Mouse (Mus musculus): ENCODE data around the gene Abr. TPM values are rescaled to one million over a fixed set of nuclear protein-coding genes. Genes with fewer than 3 reads are reported as not detected.

The Abr gene
- total and polyA plus RNA-seq, 3 experiments: 3.8 to 8.8 TPM; not detected in 1

GRCm38 (mm10) chr11:76571613-76571929, 50.5 kb downstream of the Abr start:
- no peak for DNase-seq (ENCODE audit: low read depth, low spot score)
- TF ChIP-seq HCFC1 (IDR thresholded peaks at IDR 0.05; ENCODE audit: low read depth, low read length) (no peak), ZNF384 (IDR thresholded peaks at IDR 0.05; ENCODE audit: low read depth, low read length) (no peak), JUND (IDR thresholded peaks at IDR 0.05; ENCODE audit: low read depth, low read length) (no peak), EP300 (IDR thresholded peaks at IDR 0.05; ENCODE audit: low read depth in 1 of 2, low read length in 2 of 2) (no peak), POLR2AphosphoS5 (IDR thresholded peaks at IDR 0.05; ENCODE audit: borderline replicate concordance, low read depth, low read length) (no peak), CHD2 (IDR thresholded peaks at IDR 0.05; ENCODE audit: low read length) (no peak), TCF12 (IDR thresholded peaks at IDR 0.05; ENCODE audit: low read depth, low read length) (no peak), TBP (IDR thresholded peaks at IDR 0.05; ENCODE audit: low read depth, low read length) (no peak), SMC3 (IDR thresholded peaks at IDR 0.05; ENCODE audit: low read depth, low read length) (no peak), USF1 (IDR thresholded peaks at IDR 0.05; ENCODE audit: low read depth, low read length) (no peak), RCOR1 (IDR thresholded peaks at IDR 0.05; ENCODE audit: low read depth, low read length) (no peak), ZC3H11A (IDR thresholded peaks at IDR 0.05; ENCODE audit: low read depth, low read length) (no peak), CTCF (IDR thresholded peaks at IDR 0.05 in 2 of 3, conservative IDR thresholded peaks at IDR 0.05 in 1 of 3; ENCODE audit: control insufficient read depth in 1 of 3, insufficient read depth in 1 of 3, low read depth in 2 of 3, low read length in 3 of 3, poor library complexity in 1 of 3, severe bottlenecking in 1 of 3) (no peak), SIN3A (IDR thresholded peaks at IDR 0.05; ENCODE audit: low read length) (no peak), ETS1 (IDR thresholded peaks at IDR 0.05; ENCODE audit: low read depth, low read length) (no peak), NRF1 (IDR thresholded peaks at IDR 0.05; ENCODE audit: insufficient read depth, low read depth, low read length, poor library complexity, severe bottlenecking) (no peak), ZMIZ1 (IDR thresholded peaks at IDR 0.05; ENCODE audit: low read depth, low read length) (no peak), CHD1 (IDR thresholded peaks at IDR 0.05; ENCODE audit: low read depth, low read length) (no peak)
- Histone ChIP-seq H3K27me3 (ENCODE audit: control insufficient read depth in 1 of 2, insufficient read depth in 2 of 2, low read length in 2 of 2) (peaks cover 10 to 16% of the 10 kb centered on the region in 2 experiments), H3K9me3 (replicated peaks; ENCODE audit: insufficient read depth, low read length) (no peaks in the 10 kb centered on the region), H3K9ac (ENCODE audit: control insufficient read depth, low read depth, low read length, poor library complexity, severe bottlenecking) (no peak overlapping the region), H3K79me2 (ENCODE audit: control insufficient read depth, insufficient read depth, low read length, poor library complexity) (no peaks in the 10 kb centered on the region), H3K27ac (ENCODE audit: control insufficient read depth, low read depth, low read length) (no peak overlapping the region), H3K4me1 (ENCODE audit: control insufficient read depth in 1 of 2, insufficient read depth in 2 of 2, low read length in 2 of 2) (no peaks in the 10 kb centered on the region), H3K36me3 (ENCODE audit: control insufficient read depth in 1 of 2, insufficient read depth in 2 of 2, low read length in 2 of 2) (no peaks in the 10 kb centered on the region), H3K4me3 (ENCODE audit: control insufficient read depth in 1 of 2, insufficient read depth in 1 of 2, low read depth in 2 of 2, low read length in 2 of 2) (no peak overlapping the region)

- DNase-seq (ENCODE audit: low read depth, low spot score): no peak
- Histone ChIP-seq H3K4me1 (ENCODE audit: control insufficient read depth in 1 of 2, insufficient read depth in 2 of 2, low read length in 2 of 2) (no peaks in the 10 kb centered on the region), H3K36me3 (ENCODE audit: control insufficient read depth in 1 of 2, insufficient read depth in 2 of 2, low read length in 2 of 2) (no peaks in the 10 kb centered on the region), H3K4me3 (ENCODE audit: control insufficient read depth in 1 of 2, insufficient read depth in 1 of 2, low read depth in 2 of 2, low read length in 2 of 2) (no peak overlapping the region), H3K9me3 (replicated peaks; ENCODE audit: insufficient read depth, low read length) (no peaks in the 10 kb centered on the region), H3K79me2 (ENCODE audit: control insufficient read depth, insufficient read depth, low read length, poor library complexity) (no peaks in the 10 kb centered on the region), H3K9ac (ENCODE audit: control insufficient read depth, low read depth, low read length, poor library complexity, severe bottlenecking) (no peak overlapping the region), H3K27ac (ENCODE audit: control insufficient read depth, low read depth, low read length) (no peak overlapping the region), H3K27me3 (ENCODE audit: control insufficient read depth in 1 of 2, insufficient read depth in 2 of 2, low read length in 2 of 2) (peaks cover 10 to 15% of the 10 kb centered on the region in 2 experiments)
- no peak for TF ChIP-seq RCOR1 (IDR thresholded peaks at IDR 0.05; ENCODE audit: low read depth, low read length)
- TF ChIP-seq MYB (IDR thresholded peaks at IDR 0.05; ENCODE audit: low read depth, low read length): no peak
- no peak for TF ChIP-seq USF2 (IDR thresholded peaks at IDR 0.05; ENCODE audit: borderline replicate concordance in 1 of 2, insufficient read depth in 1 of 2, low read depth in 1 of 2, low read length in 2 of 2)
- TF ChIP-seq MAFK (IDR thresholded peaks at IDR 0.05; ENCODE audit: borderline replicate concordance, low read depth, low read length): no peak
- no peak for TF ChIP-seq ETS1 (IDR thresholded peaks at IDR 0.05; ENCODE audit: low read depth, low read length)
- TF ChIP-seq JUND (IDR thresholded peaks at IDR 0.05; ENCODE audit: low read depth, low read length): no peak
- no peak for TF ChIP-seq ELF1 (IDR thresholded peaks at IDR 0.05; ENCODE audit: low read depth, low read length)
- TF ChIP-seq POLR2AphosphoS5 (IDR thresholded peaks at IDR 0.05; ENCODE audit: borderline replicate concordance, low read depth, low read length): no peak
- TF ChIP-seq GABPA (IDR thresholded peaks at IDR 0.05; ENCODE audit: low read depth, low read length): no peak
- TF ChIP-seq MXI1 (IDR thresholded peaks at IDR 0.05; ENCODE audit: low read depth, low read length): no peak
- no peak for TF ChIP-seq UBTF (IDR thresholded peaks at IDR 0.05; ENCODE audit: borderline replicate concordance, insufficient read depth, low read depth, low read length)
- no peak for TF ChIP-seq MEF2A (IDR thresholded peaks at IDR 0.05; ENCODE audit: extremely low read depth, insufficient replicate concordance, low read depth, low read length, poor library complexity, severe bottlenecking)
- TF ChIP-seq TBP (IDR thresholded peaks at IDR 0.05; ENCODE audit: low read depth, low read length): no peak
- no peak for TF ChIP-seq GATA1 (IDR thresholded peaks at IDR 0.05; ENCODE audit: low read depth, low read length)
- no peak for TF ChIP-seq USF1 (IDR thresholded peaks at IDR 0.05; ENCODE audit: low read depth, low read length)
- TF ChIP-seq E2F4 (IDR thresholded peaks at IDR 0.05; ENCODE audit: borderline replicate concordance, low read depth, low read length): no peak
- TF ChIP-seq ZNF384 (IDR thresholded peaks at IDR 0.05; ENCODE audit: low read depth, low read length): no peak
- no peak for TF ChIP-seq CTCF (IDR thresholded peaks at IDR 0.05 in 2 of 3, conservative IDR thresholded peaks at IDR 0.05 in 1 of 3; ENCODE audit: control insufficient read depth in 1 of 3, insufficient read depth in 1 of 3, low read depth in 2 of 3, low read length in 3 of 3, poor library complexity in 1 of 3, severe bottlenecking in 1 of 3)
Measured at GRCm38 (mm10) chr11:76570741-76571612, 51.1 kb downstream of the Abr start.

Data from MEL (cell line).